Mouse (Mus musculus) fat pad, adult 2 months (tissue): Measurements from ENCODE around the gene Gm10563.

ENCODE experiments used
- DNase-seq: peaks from one replicate; pipeline ENCODE4 v3.0.0-alpha.2; 2011; ENCODE audit warnings: low read depth, low spot score; ENCODE audit errors: extremely low read depth

Gm10563 gene

GRCm38 (mm10) chr4:155568170-155568569 is 77.0 kb downstream of the Gm10563 start:
- DNase-seq, result no peak

DNA sequence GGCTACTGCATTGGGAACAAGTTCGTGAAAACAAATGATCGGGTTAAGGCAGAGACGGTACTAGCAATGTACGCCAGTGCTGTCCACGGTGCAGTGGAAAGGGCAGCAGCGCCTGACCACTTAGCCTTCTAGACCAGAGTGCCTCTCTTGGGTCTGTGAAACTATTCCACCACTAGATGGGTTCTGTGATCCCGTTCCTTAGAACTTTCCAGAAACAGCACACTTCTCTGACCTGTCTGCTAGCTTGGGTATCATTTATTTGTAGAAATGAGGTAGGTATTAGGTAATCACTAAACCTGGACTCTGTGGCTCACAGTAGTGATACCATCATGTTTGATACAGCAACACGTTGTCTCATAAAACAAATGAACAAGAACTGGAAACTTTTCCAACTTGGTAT is 78.7 kb downstream of the Gm10563 start:
- DNase-seq, result no peak
